Mouse (Mus musculus) embryonic facial prominence, embryonic 13.5 days (tissue): Measurements from ENCODE around the gene Gfod2. TPM values are rescaled to one million over a fixed set of nuclear protein-coding genes. Genes with fewer than 3 reads are reported as not detected.
A peak's percentile ranks its signal among the peaks of the same experiment; 100 is the strongest.

Experiments used
- ATAC-seq: fragments of 200-750 bp; cut with Nextera tagmentation; 2 replicates; pipeline ENCODE4 v1.8.0; 2017; ENCODE audit warnings: low read depth; ENCODE audit not compliant: insufficient number of reproducible peaks, insufficient read depth, low FRiP score, low TSS enrichment
- H3K27ac ChIP-seq: fragments of 300-500 bp; sonication (generic); 2 replicates; pipeline ENCODE4 v1.5.1; 2015; ENCODE audit warnings: moderate library complexity, mild to moderate bottlenecking, inconsistent platforms
- H3K27me3 ChIP-seq: fragments of 300-500 bp; sonication (generic); 2 replicates; pipeline ENCODE4 v1.6.1; 2015; ENCODE audit warnings: mild to moderate bottlenecking, inconsistent platforms
- H3K36me3 ChIP-seq: fragments of 300-500 bp; sonication (generic); 2 replicates; pipeline ENCODE4 v1.6.1; 2015; ENCODE audit warnings: mild to moderate bottlenecking, inconsistent platforms
- H3K4me1 ChIP-seq: fragments of 300-500 bp; sonication (generic); 2 replicates; pipeline ENCODE4 v1.6.1; 2015; ENCODE audit warnings: inconsistent platforms
- H3K4me2 ChIP-seq: fragments of 300-500 bp; sonication (generic); 2 replicates; pipeline ENCODE4 v1.6.1; 2015; ENCODE audit warnings: moderate library complexity, mild to moderate bottlenecking, inconsistent platforms
- H3K4me3 ChIP-seq: fragments of 300-500 bp; sonication (generic); 2 replicates; pipeline ENCODE4 v1.5.1; 2015; ENCODE audit warnings: mild to moderate bottlenecking, inconsistent platforms
- H3K9ac ChIP-seq: fragments of 300-500 bp; sonication (generic); 2 replicates; pipeline ENCODE4 v1.6.1; 2015; ENCODE audit warnings: mild to moderate bottlenecking, inconsistent platforms
- H3K9me3 ChIP-seq: fragments of 300-500 bp; sonication (generic); 2 replicates; pipeline ENCODE4 v1.6.1; 2016; ENCODE audit warnings: inconsistent platforms
- WGBS: fragments of 180-500 bp; shearing (Covaris S2); methylation state at CpG from one replicate; pipeline ENCODE4 v1.1.7; 2015; ENCODE audit warnings: mixed read lengths; 5-methylcytosine and 5-hydroxymethylcytosine counted together
- polyA plus RNA-seq: library from polyadenylated mRNA; unstranded; fragments of >200 nt; fragmentation: Nextera tagmentation; extraction: Ambion mirVana; gene quantifications from 2 replicates; pipeline ENCODE4 v1.2.1, GENCODE M21; 2015

Gfod2 gene
- polyA plus RNA-seq, 1 experiment from 2014 or later = 27.5 TPM

DNA sequence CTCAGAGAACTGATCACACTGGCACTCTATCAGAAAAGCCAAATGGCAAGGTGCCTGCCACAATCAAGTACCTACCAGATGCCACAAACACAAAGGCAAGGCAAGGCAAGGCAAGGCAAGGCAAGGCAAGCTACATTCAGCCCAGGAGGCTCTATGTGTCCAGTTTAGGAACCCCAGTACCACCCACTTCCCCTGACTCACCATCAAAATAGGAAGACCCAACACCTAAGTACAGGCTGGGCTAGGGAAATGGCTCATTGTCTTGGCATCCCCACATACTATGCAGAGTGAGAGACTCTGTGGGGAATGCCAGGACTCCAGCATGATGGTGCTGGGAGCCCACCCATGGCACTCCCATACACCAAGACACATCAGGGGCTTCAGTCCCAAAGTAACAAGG is 31.2 kb upstream of the Gfod2 start:
- ATAC-seq = no peak
- Histone ChIP-seq H3K9me3 (no peaks in the 10 kb centered on the region), H3K36me3 (peaks cover 42% of the 10 kb centered on the region), H3K27ac (no peak overlapping the region), H3K27me3 (no peaks in the 10 kb centered on the region), H3K4me3 (no peak overlapping the region), H3K4me1 (no peaks in the 10 kb centered on the region), H3K4me2 (no peak overlapping the region), H3K9ac (no peak overlapping the region)

DNA sequence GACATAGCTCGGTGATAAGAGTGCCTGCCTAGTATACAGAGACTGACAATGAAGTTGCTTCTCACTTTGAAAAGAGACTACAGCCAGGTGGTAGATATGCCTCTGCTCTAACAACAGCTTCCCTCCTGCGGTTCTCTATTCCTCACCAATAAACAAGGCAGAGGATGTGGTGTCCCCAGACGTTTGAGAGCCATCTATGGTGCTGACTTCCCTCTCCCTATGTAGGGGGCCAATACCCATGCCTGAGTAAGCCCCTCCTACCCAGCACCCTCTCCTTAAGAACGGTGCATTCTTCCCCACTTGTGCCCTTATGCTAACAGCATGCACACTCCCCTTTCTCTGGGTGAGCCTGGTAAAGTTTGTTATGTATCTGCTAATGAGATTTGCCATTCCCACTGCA is 30.5 kb upstream of the Gfod2 start:
- no peak for ATAC-seq
- Histone ChIP-seq H3K27me3 (no peaks in the 10 kb centered on the region), H3K9me3 (no peaks in the 10 kb centered on the region), H3K36me3 (peaks cover 44% of the 10 kb centered on the region), H3K4me2 (no peak overlapping the region), H3K4me1 (no peaks in the 10 kb centered on the region), H3K9ac (no peak overlapping the region), H3K4me3 (no peak overlapping the region), H3K27ac (no peak overlapping the region)
- WGBS = 63% methylated on average over 4 of the region's 4 CpGs

DNA sequence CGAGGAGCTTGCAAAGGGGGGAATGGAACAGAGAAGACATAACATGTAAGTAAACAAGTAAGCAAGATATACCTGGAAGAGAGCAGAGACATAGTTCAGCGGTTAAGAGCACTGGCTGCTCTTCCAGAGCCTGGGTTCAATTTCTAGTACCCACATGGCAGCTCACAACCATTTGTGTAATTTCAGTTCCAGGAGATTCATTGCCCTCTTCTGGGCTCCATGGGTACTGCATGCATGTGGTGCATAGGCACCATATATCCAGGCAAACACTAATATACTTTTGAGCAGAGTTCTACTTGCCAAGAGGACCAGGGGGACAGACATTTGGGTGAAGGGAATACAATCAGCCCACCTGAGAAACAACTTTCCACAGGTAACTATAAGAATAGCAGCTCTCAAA is 29.8 kb upstream of the Gfod2 start:
- no peak overlapping the region for H3K9ac ChIP-seq
- H3K4me2 ChIP-seq = no peak overlapping the region
- no peak for ATAC-seq
- H3K27ac ChIP-seq = no peak overlapping the region
- 91% methylated on average over 2 of the region's 2 CpGs for WGBS
- H3K4me1 ChIP-seq = no peaks in the 10 kb centered on the region
- no peaks in the 10 kb centered on the region for H3K27me3 ChIP-seq
- H3K4me3 ChIP-seq = no peak overlapping the region
- no peaks in the 10 kb centered on the region for H3K9me3 ChIP-seq
- peaks cover 50% of the 10 kb centered on the region for H3K36me3 ChIP-seq

DNA sequence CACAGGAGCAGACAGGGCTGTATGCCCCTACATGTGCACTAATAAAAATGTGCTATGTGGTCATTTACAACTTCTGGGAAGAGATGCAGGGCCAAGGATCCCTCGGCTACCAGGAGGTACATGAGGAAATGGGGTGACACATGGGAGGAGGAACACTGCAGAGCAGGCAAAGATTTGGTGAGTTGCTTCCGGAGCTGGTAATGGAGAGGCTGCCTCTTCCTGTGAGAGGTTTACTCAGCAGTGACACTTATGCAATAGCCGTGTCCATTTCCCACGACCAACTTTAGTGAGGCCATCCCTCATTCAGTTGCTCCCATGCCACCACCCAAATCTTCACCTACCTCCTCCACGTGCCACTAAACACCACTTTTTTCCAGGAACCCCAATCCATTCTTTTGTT is 21.8 kb upstream of the Gfod2 start:
- H3K36me3 ChIP-seq = peaks cover 76% of the 10 kb centered on the region
- ATAC-seq = no peak
- no peak overlapping the region for H3K4me2 ChIP-seq
- H3K27me3 ChIP-seq = no peaks in the 10 kb centered on the region
- H3K9ac ChIP-seq = no peak overlapping the region
- no peaks in the 10 kb centered on the region for H3K9me3 ChIP-seq
- H3K4me3 ChIP-seq = no peak overlapping the region
- 86% methylated on average over 5 of the region's 5 CpGs for WGBS
- no peaks in the 10 kb centered on the region for H3K4me1 ChIP-seq
- no peak overlapping the region for H3K27ac ChIP-seq

DNA sequence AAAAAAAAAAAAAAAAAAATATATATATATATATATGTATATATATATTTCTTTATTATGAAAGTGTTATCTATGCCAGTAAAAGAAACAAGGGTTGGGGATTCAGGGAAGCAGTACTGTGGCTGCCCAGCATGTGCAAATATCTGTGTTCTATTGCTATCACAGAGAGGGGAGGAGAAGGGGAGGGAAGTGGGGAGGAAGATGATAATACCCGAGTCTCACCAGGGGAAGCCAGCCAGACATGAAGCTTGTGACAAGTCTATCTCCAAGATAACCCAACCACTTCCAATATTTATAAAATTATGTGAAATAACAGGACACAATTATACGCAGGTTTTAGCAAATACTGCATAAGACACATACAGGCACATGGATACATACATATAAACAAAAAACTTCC is 19.4 kb upstream of the Gfod2 start:
- Histone ChIP-seq H3K4me2 (no peak overlapping the region), H3K4me1 (no peaks in the 10 kb centered on the region), H3K27me3 (no peaks in the 10 kb centered on the region), H3K4me3 (no peak overlapping the region), H3K27ac (no peak overlapping the region), H3K36me3 (peaks cover 85% of the 10 kb centered on the region), H3K9ac (no peak overlapping the region), H3K9me3 (no peaks in the 10 kb centered on the region)
- no peak for ATAC-seq
- WGBS = 98% methylated on average over 2 of the region's 2 CpGs

DNA sequence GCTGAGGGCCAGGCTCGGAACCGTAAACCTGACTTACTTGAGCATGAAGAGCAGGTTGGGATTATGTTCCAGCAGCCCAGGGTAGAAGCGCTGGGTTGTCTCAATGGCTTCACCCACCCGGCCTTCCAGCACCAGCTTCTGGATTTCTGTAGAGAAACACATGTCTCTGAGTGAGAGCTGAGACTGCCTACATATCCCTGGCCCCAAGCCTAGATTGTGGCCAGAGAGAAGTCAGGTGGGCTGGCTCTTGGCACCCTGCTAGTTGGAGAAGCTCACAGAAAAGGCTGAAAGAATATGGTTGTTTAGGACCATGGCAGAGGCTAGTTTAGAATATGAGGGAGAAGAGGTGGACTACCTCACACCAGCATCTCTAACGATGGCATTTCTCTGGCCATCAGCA is 16.0 kb upstream of the Gfod2 start:
- H3K4me1 ChIP-seq = no peaks in the 10 kb centered on the region
- H3K27ac ChIP-seq = no peak overlapping the region
- H3K27me3 ChIP-seq = no peaks in the 10 kb centered on the region
- ATAC-seq = no peak
- no peaks in the 10 kb centered on the region for H3K9me3 ChIP-seq
- no peak overlapping the region for H3K4me2 ChIP-seq
- H3K4me3 ChIP-seq = no peak overlapping the region
- peaks cover 84% of the 10 kb centered on the region for H3K36me3 ChIP-seq
- 91% methylated on average over 5 of the region's 5 CpGs for WGBS
- no peak overlapping the region for H3K9ac ChIP-seq

DNA sequence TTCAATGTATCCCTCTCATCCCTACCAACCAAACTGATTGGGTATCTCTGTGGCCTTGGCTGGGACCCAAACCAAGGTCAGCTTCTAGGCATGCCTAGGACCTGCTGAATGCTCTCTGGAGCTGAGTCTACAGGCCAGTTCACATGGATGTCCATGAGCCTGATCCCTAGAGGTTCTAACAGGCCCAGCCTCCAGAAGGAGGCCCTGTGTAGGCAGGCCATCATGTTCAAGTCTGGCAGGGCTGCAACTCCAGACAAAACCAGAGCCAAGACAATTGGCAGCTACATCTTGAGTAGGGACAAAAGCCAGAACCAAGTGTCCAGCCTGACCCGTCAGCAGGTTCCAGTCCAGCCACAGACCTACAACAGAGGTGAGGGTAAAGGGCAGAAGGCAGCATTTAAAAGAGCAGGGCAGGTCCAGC is 15.0 kb upstream of the Gfod2 start:
- H3K9ac ChIP-seq = no peak overlapping the region
- WGBS = 97% methylated on average over 1 of the region's 1 CpGs
- no peak for ATAC-seq
- no peak overlapping the region for H3K4me3 ChIP-seq
- no peaks in the 10 kb centered on the region for H3K4me1 ChIP-seq
- H3K4me2 ChIP-seq = no peak overlapping the region
- H3K27ac ChIP-seq = no peak overlapping the region
- no peaks in the 10 kb centered on the region for H3K27me3 ChIP-seq
- no peaks in the 10 kb centered on the region for H3K9me3 ChIP-seq
- H3K36me3 ChIP-seq = peaks cover 84% of the 10 kb centered on the region

DNA sequence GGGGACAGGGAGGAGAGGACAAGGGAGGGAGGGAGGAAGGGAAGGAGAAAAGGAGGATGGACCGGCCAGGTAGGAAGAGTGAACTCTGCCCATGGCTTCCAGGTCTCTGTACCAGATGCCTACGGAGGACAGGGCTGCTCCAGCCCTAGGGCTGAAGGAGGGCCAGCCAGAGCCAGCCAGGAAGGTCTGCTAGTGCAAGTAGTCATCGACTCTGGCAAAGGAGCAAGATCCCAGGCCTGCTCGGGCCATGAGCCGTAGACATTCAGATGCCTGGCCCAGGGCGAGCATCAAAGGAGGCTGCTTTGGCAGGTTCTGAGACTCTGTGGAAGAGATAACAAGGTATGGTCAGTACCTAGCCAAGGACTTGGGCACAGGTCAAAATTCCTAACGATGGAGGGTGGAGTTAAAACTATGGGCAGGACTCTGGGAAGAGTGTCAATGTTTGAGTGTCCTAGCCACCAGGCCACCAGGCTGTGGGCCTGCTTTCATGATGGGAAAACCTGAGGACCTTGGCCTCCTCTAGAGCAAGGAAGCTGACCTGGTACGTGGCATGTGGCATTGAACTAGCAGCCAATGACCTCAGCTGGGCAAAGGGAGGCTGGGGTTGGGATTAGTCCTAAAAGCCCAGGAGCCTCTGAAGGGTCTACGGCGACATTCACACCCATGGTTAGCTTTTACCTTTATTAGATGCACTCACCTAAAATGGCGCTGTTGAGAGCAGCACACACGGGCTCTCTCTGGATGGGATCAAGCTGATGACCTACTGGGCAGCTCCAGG is 13.1 kb upstream of the Gfod2 start:
- no peak overlapping the region for H3K9ac ChIP-seq
- no peak for ATAC-seq
- H3K36me3 ChIP-seq = peaks cover 84% of the 10 kb centered on the region
- no peaks in the 10 kb centered on the region for H3K9me3 ChIP-seq
- H3K27me3 ChIP-seq = no peaks in the 10 kb centered on the region
- no peak overlapping the region for H3K4me2 ChIP-seq
- no peaks in the 10 kb centered on the region for H3K4me1 ChIP-seq
- WGBS = 92% methylated on average over 12 of the region's 12 CpGs
- no peak overlapping the region for H3K4me3 ChIP-seq
- no peak overlapping the region for H3K27ac ChIP-seq

DNA sequence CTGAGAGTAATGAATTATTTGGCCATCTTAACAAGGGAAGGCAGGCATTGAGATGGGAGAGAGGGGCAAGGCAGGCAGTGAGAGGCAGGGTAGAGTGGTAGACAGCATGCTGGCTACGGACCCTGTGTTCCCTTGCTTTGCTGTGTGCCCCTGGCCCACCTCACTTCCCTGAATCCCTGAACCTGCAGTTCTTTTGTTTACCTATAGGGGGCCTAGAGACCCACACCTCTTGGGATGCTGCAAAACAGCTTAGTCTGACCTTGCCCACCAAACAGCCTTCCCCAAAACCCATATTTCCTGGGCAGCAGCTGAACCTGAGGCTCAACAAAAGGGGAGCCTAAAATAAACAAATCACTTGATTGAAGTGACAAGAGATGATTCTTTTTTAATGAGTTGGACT is 12.1 kb upstream of the Gfod2 start:
- Histone ChIP-seq H3K27ac (no peak overlapping the region), H3K9ac (no peak overlapping the region), H3K36me3 (peaks cover 75% of the 10 kb centered on the region), H3K4me1 (no peaks in the 10 kb centered on the region), H3K4me2 (no peak overlapping the region), H3K9me3 (no peaks in the 10 kb centered on the region), H3K27me3 (no peaks in the 10 kb centered on the region), H3K4me3 (no peak overlapping the region)
- WGBS = 74% methylated on average over 1 of the region's 1 CpGs
- no peak for ATAC-seq

DNA sequence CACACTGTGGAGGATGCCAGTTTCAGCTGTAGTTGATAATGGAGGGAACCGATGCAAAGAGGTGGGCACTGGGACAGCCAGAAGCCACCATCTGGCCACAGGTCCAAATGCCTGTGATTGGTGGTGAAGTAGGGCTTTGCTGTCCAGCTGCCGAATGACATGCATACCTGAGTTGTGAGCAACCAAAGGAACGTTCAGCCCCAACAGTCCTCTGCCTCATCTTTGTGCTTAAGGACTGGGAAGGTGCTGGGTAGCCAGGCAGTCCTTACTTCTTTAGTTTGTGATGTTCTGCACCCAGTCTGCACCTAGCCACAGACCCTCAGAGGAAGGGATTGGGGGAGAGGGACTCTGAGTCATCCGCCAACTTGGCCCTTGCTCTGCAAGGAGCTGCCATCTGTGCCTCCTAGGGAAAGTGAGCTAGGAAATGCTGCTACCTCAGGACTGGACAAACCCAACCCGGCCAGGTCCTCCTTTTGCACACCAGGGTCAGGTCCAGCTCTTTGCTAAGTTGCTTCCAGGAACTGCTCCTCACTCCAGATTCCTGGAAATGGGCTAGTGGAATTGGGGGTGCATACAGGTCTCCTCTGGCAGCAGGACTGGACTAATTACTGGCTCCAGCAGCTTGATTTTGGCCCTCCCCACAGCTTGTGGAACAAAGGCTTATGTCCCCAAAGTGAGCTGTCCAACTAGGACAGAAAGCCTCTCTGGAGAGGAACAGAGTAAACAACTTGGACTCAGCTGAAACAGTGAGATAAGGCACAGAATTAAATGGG is 10.2 kb upstream of the Gfod2 start:
- no peak for ATAC-seq
- WGBS = 92% methylated on average over 5 of the region's 5 CpGs
- Histone ChIP-seq H3K4me3 (no peak overlapping the region), H3K27me3 (no peaks in the 10 kb centered on the region), H3K27ac (no peak overlapping the region), H3K4me1 (no peaks in the 10 kb centered on the region), H3K9ac (no peak overlapping the region), H3K4me2 (no peak overlapping the region), H3K36me3 (peaks cover 57% of the 10 kb centered on the region), H3K9me3 (no peaks in the 10 kb centered on the region)

DNA sequence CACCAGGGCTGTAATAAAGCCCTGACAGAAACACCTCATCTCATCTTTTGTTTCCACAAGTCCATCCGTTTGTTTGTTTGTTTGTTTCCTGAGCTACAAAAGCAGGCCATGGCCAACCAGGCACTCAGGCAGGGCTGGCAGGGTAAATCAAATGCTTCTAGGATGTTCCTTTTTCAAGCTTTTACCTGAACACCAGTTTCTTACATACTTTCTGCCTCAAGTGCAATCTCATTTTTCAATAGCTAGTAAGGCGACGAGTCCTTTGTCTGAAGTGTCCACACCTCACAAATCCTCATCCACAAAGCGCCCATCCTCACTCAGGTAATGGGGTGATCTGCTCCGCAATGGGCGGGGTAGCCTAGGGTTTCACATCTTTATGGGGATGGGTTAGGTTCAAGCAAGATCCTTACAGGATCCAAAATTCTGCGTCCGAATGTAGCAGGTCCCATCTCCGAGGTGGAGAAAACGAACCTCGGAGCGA is 628 bp downstream of the Gfod2 start:
- no peaks in the 10 kb centered on the region for H3K9me3 ChIP-seq
- WGBS = under 1% methylated on average over 12 of the region's 12 CpGs
- no peak for ATAC-seq

DNA sequence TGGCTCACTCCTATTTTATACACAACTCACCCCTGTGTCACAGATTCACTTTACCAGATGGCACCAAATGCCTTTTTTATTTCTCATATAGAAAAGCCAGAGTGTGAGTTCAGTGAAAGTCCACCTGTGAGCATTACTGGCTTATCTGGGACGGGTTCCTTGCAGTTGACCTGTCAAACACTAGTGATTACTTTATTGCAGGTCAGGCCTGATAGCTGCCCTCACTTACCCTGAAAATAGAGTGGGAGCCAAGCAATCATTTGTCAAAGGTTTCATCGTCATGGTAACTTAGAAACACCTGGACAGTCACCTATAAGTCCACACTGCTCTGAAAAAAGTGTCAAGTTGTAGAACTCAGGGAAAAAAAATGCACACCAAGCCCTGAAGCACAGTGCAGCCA is 3.8 kb downstream of the Gfod2 start:
- no peak overlapping the region for H3K4me3 ChIP-seq
- no peaks in the 10 kb centered on the region for H3K9me3 ChIP-seq
- 0 out of 2 replicates have a peak, but pooled peaks cover 2% of the 10 kb centered on the region for H3K36me3 ChIP-seq
- H3K4me1 ChIP-seq = peaks cover 36% of the 10 kb centered on the region
- H3K9ac ChIP-seq = no peak overlapping the region
- H3K4me2 ChIP-seq = no peak overlapping the region
- no peak overlapping the region for H3K27ac ChIP-seq
- WGBS = 86% methylated on average over 2 of the region's 2 CpGs
- no peaks in the 10 kb centered on the region for H3K27me3 ChIP-seq
- no peak for ATAC-seq

More for the DNA sequence above, 628 bp downstream of the Gfod2 start:
- Histone ChIP-seq H3K27me3 (no peaks in the 10 kb centered on the region), H3K4me1 (peaks cover 22% of the 10 kb centered on the region), H3K4me2 (peak overlapping the region; percentile 77), H3K27ac (peak overlapping the region; percentile 82), H3K4me3 (peak overlapping the region; percentile 94), H3K9ac (peak overlapping the region; percentile 86), H3K36me3 (0 out of 2 replicates have a peak, but pooled peaks cover 2% of the 10 kb centered on the region)
